Mouse (Mus musculus) adrenal gland, postnatal 0 days (tissue): ENCODE data around the gene Ube3c. TPM values are rescaled to one million over a fixed set of nuclear protein-coding genes. Genes with fewer than 3 reads are reported as not detected.

Experiments
- polyA plus RNA-seq: library from polyadenylated mRNA; unstranded; fragments of >200 nt; fragmentation: Nextera tagmentation; extraction: Ambion mirVana; gene quantifications from 2 replicates; pipeline ENCODE4 v1.2.1, GENCODE M21; 2015

Ube3c gene
- polyA plus RNA-seq, result 15.4 and 21.8 TPM in 2 replicates

DNA sequence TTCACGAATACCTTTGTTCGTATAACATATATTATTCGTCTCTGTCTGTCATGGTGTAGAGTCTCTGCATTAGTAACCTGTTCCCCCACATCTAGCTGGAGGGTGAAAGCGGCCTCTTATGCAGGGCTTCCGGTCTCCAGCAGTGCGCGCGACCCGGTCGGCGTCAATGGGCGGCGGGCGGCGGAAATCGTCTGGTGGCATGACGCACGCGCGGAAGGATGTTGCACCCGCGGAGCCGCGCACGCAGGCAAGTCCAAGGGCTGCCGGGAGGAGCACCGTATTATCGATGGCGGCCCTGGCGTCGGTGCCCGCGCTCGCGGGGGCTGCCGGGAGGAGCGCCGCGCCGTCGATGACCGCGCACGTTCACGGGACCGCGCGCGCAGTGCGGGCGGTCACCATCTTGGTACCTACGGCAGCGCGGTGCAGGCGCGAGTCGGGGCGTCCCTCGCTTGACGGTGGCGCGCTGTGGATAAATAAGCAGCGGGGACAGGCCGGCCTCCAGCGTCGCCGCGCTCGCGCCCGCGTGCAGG is at the start of gene Ube3c:
TSS of gene Ube3c (plus strand) at position 395 of the 530 bp plus-strand sequence.

Other genes starting within 250 kb of the Ube3c start
- gene Lmbr1, start 190.9 kb upstream of the Ube3c start, polyA plus RNA-seq, result 11.4 and 11.7 TPM in 2 replicates
- gene Nom1, start 134.6 kb upstream of the Ube3c start, polyA plus RNA-seq, result 18.7 and 32.6 TPM in 2 replicates
- gene Mnx1, start 90.8 kb upstream of the Ube3c start, polyA plus RNA-seq, result not detected in 2 replicates
- gene Dnajb6, start 166.4 kb downstream of the Ube3c start, polyA plus RNA-seq, result 206 and 221 TPM in 2 replicates
- not detected in 2 replicates for gene Gm5129, start 166.7 kb downstream of the Ube3c start, polyA plus RNA-seq